Mouse (Mus musculus) layer of hippocampus, adult 8-10 months (tissue): Measurements from ENCODE around the gene Med20. TPM values are rescaled to one million over a fixed set of nuclear protein-coding genes. Genes with fewer than 3 reads are reported as not detected.

Experiments used
- DNase-seq, 2 experiments: peaks; one replicate each; pipeline ENCODE4 v3.0.0; 2022; ENCODE audit warnings: low spot score in 2 of 2
- total RNA-seq, 4 experiments: library from RNA; stranded (reverse); gene quantifications; 2 replicates each; pipeline ENCODE4 v1.2.4; 2022

The Med20 gene
- 10 to 100 TPM; 31.1 to 40.3 (median 33.1) TPM for total RNA-seq

DNA sequence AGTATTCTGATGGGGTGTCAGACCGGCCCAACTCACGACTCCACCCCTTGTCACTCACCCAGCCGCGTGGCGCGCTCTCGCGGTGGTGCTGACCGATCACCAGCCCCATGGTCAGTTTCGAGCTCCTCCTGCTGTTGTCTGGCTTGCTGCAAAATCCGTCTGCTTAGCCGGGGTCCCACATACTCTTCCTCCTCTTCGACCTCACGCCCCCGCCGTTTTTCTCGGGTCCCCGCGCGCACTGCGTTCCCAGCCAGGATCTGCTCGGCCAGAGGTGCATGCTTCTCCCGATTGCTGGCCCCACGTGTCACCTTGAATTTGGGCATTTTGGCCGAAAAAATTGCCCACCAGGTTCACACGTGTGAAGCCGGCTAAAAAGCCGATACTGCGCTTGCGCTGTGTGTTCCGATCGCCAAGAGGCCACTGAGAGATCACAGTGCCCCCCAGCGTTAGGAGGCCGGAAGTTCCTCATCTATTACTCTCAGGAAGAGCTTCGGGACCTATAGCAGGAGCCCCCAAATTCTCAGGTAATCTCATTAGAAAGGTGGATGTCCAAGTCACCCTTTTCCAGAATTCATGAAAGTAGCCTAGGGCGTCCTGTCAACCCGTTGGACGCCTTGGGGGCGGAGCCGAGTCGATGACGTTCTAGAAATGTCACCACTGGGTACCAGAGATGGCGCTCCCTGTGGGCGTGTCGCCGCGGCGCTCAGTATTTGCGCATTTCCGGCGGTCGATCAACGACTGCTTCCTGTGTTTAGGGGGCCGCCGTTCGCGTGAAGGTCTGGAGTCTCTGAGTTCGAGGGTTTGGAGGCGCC lies at the start of gene Med20, which contains the start of the genes Bysl and Gm20517:
TSS of gene Med20 (plus strand) at position 734 of the 812 bp plus-strand sequence.
TSS of gene Bysl (minus strand) at position 644 of the 812 bp plus-strand sequence.
TSS of gene Gm20517 (plus strand) at position 741 of the 812 bp plus-strand sequence.
- peak; percentile 95 to 96 for DNase-seq

- no peak for DNase-seq
Measured at GRCm38 (mm10) chr17:47562875-47563274, 48.5 kb upstream of the Med20 start.

DNA sequence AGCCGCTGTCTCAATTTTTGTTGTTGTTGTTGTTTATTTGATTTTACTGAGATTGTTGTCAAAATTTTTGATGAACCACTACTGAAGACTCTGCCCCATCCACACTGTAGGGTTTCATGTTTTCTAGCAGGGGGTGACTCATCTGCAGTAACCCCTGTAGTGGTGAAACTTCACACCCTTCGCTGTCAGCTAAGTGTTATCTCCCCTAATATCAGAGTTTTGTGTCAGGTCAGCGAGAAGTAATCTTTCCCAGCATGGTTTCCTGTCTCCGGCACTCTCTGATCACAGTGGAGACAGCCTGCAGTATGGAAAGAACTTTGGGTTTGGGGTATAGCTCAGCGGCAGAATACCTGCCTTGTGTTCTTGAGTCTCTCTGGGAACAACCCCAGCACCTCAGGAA lies 46.8 kb upstream of the Med20 start:
- no peak for DNase-seq

DNA sequence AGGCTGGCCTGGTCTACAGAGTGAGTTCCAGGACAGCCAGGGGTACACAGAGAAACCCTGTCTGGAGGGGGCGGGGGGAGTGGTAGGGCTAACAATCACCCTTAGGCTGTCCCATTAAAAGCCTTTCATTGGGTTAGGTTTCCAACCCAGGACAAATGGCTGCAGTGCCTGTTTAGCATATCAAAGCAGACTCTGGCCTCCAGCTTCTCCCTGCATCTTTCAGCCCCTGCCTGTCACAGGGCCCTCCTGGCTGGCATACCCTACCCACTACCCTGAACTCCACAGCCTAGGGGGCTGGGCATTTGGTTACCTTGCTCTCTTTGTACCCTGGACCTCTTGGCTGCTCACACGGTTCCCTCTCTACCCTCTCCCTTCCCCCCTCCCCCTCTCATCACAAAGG lies 45.2 kb upstream of the Med20 start:
- DNase-seq, result no peak

GRCm38 (mm10) chr17:47567271-47567670 lies 44.1 kb upstream of the Med20 start:
- DNase-seq, result no peak

DNA sequence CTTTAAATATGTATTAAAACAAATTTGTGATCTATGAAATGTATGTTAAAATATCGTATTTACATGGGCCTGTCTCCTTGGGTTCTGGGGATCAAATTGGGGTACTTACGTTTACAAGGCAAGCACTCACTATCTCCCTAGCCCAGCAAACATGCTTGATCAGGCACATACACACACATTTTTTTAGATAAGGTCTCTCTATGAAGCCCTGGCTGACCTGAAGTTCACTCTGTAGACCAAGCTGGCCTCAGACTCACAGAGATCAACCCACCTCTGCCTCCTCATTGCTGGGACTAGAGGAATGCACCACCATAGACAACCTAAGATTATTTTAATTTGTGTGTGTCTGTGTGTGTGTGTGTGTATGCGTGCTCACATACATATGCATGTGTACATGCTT lies 43.0 kb upstream of the Med20 start:
- DNase-seq, result no peak

DNA sequence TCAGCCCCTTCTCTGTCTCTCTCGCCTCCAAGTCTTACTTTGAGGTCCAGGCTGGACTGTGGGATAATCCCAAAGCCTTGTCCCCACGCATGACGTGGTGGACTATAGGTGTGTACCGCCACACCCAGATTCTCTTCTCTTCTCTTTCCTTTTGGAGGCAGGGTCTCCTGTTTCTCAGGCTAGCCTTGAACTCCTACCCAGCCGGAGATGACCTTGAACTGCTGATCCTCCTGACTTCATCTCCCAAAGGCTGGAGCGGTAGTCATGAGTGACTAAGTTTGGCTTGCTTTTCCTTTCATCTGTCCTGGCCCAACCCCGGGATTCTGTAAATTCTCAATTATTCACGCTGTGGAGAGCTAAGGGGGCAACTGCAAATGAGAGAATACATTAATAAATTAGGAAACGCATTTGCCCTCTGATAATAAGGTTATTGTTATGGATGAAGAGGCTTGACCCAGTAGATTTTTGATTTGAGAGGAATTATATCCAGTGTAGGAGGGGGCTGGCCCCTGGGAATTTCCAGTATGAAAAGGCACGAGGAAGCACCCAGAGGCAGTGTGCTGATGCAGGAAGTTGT lies 42.3 kb upstream of the Med20 start:
- DNase-seq, result no peak

DNA sequence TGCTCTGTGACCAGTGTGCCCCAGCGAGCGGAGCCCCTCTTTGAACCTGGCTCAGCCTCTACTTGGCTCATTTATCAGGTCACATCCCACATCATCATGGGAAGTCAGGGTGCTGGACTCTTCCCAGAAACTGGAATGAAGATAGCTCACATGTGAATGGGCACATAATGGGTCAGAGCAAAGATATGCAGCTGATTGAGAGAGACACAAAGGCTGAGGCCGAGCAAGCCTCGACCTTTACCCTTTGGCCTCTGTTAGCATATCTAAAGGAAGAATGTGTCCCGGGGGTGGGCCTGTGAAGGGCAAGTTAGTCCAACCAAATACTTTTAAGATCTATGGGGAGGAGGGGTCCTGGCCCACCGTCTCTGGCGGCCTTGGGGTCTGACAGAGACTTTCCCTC lies 39.8 kb upstream of the Med20 start:
- no peak for DNase-seq

GRCm38 (mm10) chr17:47572436-47572835 lies 38.9 kb upstream of the Med20 start:
- no peak for DNase-seq

- DNase-seq, result no peak
Measured at GRCm38 (mm10) chr17:47574028-47574427, 37.4 kb upstream of the Med20 start.

GRCm38 (mm10) chr17:47574830-47575229 lies 36.6 kb upstream of the Med20 start:
- no peak for DNase-seq

- no peak for DNase-seq
Measured at GRCm38 (mm10) chr17:47578655-47579054, 32.7 kb upstream of the Med20 start.

DNA sequence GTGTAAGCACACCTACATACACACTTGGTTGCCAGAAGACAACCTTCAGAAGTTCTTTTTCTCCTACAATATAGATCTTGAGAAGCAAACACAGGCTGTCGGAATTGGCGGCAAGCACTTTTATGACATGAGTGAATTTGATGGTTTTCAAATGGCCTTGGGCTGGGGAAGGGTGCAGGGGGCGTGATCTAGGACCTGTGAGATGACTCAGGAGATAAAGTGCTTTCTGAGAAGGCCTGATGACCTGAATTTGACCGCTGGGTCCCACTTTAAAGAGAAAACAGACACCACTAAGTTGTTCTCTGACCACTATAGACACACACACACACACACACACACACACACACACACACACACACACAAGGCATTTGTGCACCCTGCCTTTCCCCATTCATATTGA lies 30.4 kb upstream of the Med20 start:
- DNase-seq, result no peak

DNA sequence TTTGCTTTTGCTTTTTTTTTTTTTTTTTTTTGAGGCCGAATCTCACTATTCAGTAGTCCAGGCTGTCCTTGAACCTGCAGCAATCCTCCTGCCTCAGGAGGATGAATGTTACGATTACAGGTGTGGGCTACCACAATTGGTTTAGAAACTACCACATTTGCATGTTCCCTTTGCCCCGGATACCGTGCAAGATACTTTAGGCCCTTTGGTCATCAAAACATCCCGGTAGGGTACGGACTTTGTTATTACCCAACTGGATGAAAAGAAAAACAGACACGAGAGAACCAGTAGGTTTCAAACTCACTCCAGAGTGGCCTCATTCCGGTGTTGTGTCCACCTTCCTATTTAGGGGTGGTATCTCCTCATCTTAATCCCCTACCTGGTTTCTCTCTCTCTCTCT lies 22.9 kb upstream of the Med20 start:
- no peak for DNase-seq

- no peak for DNase-seq
Measured at GRCm38 (mm10) chr17:47591073-47591472, 20.3 kb upstream of the Med20 start.

GRCm38 (mm10) chr17:47593215-47593853 lies 18.0 kb upstream of the Med20 start:
- DNase-seq, result peak; percentile 77 to 86

DNA sequence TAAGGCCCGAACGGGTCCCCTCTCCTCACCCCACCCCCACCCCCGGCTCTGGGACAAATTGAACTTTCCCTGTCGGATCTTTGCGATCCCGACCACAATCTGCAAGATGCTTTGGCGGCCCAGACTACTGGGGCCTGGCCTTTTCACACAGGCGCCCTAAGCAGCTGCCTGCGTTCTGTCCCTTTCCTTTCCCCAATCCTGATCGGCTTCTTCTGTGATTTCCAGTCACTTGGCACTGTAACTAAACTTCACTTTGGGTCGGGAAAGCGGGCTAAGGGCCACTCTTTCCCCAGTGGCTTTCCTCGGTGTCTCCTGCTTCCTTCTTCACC lies 17.6 kb upstream of the Med20 start:
- no peak for DNase-seq

DNA sequence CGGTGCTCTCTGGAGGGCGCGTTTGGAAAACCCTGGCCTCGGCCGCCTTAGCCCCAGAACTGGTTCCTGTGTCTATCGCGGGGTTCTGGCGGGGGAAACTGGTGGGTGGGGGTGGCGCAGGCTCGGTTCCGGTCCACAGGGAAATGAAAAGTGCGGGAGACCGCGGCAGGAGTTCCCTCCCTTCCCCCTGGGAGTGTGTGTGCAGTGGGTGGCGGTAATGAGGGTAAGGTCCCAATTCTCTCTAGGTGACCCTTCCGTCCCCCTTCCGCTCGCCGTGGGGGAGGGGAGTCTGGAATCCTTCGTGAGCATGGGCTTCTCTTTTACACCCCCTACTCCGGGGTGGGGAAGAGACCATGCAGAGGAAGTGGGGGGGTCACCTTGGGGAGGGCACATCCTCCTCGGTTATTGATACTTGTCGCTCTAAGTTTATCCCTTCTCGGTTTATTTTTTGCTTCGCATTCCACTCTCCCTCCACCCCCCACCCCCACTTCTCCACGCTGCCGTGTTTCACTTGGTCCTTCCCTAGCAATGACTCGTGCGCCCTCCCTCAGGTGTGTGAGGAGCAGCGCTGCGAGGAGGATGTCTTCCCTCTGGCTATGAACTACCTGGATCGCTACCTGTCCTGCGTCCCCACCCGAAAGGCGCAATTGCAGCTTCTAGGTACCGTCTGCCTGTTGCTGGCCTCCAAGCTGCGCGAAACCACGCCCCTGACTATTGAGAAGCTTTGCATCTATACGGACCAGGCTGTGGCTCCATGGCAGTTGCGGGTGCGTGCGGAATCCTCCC lies 17.0 kb upstream of the Med20 start:
- no peak for DNase-seq

DNA sequence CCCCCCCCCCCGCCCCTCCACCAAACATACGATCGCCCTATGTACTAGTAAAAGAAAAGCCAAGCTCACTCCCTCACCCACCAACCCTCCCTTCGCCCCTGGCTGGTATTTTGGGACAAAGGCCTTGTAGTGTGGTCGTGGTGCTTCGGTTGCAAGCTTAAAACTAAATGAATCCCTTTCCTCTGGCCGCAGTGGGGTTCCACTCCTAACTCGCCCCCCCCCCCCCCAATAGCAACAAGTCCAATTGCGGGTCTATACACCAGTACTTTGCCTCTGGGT lies 16.5 kb upstream of the Med20 start:
- DNase-seq, result no peak

GRCm38 (mm10) chr17:47595248-47596161 lies 15.9 kb upstream of the Med20 start:
- DNase-seq, result no peak
